Mouse (Mus musculus) cerebellum, adult 9-10 months (tissue): ENCODE measurements around the gene C1qtnf4.

Source experiments
- DNase-seq: peaks from one replicate; pipeline ENCODE4 v3.0.0; 2022

C1qtnf4 gene

GRCm38 (mm10) chr2:90938362-90938761 lies 52.7 kb downstream of the C1qtnf4 start:
- DNase-seq: peak; percentile 31

GRCm38 (mm10) chr2:90939750-90940149 lies 54.1 kb downstream of the C1qtnf4 start:
- DNase-seq: peak; percentile 65
